Mouse (Mus musculus): ENCODE measurements around the gene Arf3. TPM values are rescaled to one million over a fixed set of nuclear protein-coding genes. Genes with fewer than 3 reads are reported as not detected.
"Not testable (repeated sequence)": the region's sequence is repeated elsewhere in the genome, so short reads cannot be mapped to it uniquely, and the experiment has no call there.

The Arf3 gene
- total RNA-seq (2021): 100 to 1,000 TPM; 767 to 776 TPM

DNA sequence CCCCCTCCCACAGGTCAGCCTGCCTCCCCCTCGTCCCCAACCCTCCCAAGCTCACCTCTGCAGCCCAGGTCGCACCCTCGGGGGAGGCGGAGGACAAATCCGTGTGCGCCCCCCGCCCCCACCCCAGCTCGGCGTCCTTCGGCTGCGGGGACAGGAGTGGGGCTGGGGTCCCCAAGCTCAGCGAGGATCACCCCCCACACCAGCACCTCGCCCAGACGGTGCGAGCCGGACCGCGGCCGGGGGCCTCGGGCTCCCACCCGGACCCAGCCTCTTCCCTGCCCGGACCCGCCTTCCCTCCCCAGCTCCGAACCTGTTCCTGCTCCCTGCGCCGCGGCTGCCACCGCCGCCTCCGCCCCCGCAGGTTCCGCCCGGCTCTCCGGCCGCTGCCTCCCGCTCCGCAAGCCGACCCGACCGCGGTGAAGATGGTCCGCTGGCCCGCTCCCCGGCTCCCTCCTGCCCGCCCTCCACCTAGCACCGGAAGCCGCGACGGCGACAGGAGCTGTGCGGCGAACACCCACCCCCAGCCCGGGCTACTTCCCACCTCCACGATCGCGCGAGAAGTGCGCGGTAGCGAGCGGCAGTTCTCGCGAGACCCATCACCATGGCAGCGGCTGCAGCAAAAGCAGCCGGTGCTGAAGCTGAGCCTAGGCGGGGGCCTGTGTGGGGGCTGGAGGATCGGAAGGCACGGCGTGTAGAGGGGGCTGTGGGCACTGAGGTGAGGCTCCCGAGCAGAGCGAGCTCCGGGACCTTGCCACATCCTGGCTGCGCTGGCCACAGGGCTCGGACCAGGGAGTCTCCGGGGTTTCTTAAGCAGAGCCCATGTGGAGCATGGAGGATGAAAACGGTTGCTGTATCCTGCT, at the start of gene Arf3:
TSS of gene Arf3 (minus strand) at position 545 of the 860 bp plus-strand sequence.
- DNase-seq (ENCODE audit: low spot score in 2 of 2): peak; percentile 98
- intact Hi-C loops (cut with DNase I): loop anchor here (2.0 kb wide), 1 partner anchor 26 kb away; the partner anchor contains the start of gene Wnt1

DNA sequence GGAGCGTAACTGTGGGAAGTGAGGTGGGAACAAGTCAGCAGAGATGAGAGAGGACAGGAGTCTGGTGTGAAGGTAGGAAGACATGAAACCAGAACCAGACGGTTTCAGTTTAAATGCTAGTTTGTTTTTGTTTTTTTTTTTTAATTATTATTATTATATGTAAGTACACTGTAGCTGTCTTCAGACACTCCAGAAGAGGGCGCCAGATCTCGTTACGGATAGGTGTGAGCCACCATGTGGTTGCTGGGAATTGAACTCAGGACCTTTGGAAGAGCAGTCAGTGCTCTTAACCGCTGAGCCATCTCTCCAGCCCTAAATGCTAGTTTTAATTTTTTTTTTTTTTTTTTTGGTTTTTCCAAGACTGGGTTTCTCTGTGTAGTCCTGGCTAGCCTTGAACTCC, 47.2 kb upstream of the Arf3 start:
- intact Hi-C loops (cut with DNase I); DNase-seq (ENCODE audit: low spot score in 2 of 2): not testable (repeated sequence)

DNA sequence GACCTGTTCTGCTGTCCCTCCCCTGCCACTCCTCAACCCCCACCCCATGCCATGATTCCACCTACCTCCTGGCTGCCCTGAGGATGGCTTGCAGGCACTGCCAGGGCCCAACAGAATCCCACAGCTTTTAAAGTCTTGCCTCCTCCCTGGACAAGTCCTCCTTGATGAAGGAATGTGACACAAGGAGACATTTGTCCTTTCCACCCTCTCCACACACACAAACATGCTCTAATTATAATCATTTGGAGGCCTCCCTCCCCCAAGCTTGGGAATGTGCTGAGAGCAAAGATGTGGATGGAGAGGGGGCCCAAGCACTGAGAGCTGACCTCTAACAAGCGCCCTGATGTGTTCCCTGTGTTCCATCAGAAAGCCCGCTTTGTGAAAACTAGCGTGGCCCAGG, 46.4 kb upstream of the Arf3 start, which contains the start of gene Ddn:
TSS of gene Ddn (minus strand) at position 101 of the 400 bp plus-strand sequence.
- DNase-seq (ENCODE audit: low spot score in 2 of 2): no peak
- intact Hi-C loops (cut with DNase I): loop anchor here (5.0 kb wide), 1 partner anchor 413 kb away; the partner anchor contains the start of gene Kcnh3

DNA sequence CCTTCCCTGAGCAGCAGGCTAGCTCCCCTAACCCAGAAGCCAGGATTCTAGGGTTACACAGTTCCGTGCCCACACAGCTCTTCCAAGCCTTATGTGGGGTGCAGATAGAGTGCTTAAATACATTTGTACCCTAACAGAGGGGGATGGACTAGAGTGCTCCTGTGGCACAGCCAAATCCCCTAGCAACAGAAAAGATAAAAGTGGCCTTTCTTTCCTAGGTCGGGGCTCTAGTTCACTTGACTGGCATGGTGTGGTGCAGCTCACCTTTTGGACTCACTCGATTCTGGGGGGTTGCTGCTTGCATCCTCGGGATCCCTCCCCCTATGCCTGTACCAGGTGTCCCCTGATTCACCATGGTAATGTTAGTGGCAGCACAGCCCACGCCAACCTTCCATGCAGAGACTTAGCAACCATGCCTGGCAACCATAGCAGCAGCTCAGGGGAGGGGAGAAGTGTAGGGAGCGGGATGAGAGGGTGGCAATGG, 45.7 kb upstream of the Arf3 start:
- intact Hi-C loops (cut with DNase I): loop anchor here (5.0 kb wide), 1 partner anchor 414 kb away; the partner anchor contains the start of gene Kcnh3
- peak; percentile 87 to 97 for DNase-seq (ENCODE audit: low spot score in 2 of 2)

DNA sequence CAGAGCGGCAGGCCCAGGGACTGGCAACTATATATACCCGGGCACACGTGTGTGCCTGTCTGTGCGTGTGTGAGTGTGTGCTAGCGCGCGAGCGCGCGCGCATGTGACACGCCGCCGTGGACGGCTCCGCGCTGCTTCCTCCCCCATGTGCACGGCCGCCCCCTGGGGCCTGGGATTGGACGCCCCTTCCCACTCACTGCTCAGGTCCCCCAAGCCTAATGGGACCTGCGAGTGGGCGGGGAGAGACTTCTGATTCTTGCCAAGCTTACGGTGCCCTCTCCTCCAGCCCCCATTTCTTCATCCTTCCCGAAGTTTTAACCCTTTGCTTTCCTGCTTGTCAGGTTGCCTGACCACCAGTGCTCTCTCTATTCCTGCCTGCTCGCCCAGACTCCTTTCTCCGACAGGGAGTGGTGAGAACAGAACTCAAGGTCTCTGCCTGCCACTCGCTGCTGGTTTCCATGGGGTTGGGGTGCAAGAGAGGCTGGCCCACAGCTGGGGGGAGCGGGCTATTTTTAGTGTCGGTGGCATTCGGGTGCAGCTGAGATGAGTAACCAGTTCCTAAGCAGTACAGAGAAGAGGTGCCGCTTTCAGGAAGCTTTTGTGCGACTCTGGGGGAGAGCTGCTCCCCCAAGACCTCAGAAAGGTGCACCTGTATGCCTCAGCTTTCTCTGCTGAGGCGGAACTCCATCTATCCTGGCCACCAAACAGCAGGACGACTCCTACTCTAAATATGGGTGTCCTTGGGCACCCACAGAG, 45.1 kb upstream of the Arf3 start:
- peak; percentile 86 to 90 for DNase-seq (ENCODE audit: low spot score in 2 of 2)
- intact Hi-C loops (cut with DNase I): loop anchor here (5.0 kb wide), 1 partner anchor 414 kb away; the partner anchor contains the start of gene Kcnh3

DNA sequence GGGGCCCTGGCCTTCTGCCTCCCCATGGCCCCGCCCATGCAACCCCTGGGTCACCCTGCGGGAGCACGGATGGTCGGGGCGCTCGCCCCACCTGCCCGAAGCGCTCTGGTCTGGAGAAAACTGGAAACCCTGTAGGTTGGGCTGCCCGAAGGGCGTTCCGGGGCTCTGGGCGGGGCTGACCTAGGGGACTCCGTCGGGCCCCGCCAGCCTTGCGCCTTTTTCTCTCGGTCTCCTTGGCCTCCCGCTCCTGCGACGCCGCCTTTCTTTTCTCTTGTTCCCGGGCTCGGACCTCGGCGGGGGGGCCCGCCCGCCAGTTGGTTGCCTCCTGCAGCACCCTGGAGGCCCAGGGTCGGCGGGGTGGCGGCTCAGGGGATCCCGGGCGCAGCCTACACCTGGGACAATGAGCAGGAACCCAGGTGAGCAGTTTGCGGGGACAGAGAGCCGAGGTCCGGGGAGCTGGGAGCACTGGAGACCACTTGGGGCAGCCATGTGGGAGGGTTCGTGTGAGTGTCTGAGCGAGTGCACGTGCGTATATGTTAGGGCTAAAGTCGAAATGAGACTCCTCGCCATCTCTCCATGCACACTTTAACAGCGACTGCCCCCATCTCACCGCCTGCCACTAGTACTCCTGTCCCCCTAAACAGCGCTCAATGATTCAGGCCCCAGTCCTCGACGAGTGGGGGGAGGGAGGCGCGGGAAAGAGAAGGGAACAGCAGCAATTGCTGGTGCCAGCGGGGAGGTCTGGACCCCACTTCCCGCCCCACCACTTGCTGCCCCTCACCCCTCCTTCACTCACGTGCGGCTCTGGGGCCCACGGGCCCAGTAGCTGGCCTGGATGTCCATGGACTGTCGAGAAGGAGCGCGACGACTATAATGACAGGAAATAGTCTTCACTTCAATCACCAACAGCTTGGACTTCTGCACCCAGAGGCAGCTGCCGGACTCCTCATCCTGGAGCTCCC, 44.1 kb upstream of the Arf3 start:
- peak in 1 of 2 experiments; percentile 45 for DNase-seq (ENCODE audit: low spot score in 2 of 2)
- intact Hi-C loops (cut with DNase I): loop anchor here (5.0 kb wide), 1 partner anchor 415 kb away; the partner anchor contains the start of gene Kcnh3

DNA sequence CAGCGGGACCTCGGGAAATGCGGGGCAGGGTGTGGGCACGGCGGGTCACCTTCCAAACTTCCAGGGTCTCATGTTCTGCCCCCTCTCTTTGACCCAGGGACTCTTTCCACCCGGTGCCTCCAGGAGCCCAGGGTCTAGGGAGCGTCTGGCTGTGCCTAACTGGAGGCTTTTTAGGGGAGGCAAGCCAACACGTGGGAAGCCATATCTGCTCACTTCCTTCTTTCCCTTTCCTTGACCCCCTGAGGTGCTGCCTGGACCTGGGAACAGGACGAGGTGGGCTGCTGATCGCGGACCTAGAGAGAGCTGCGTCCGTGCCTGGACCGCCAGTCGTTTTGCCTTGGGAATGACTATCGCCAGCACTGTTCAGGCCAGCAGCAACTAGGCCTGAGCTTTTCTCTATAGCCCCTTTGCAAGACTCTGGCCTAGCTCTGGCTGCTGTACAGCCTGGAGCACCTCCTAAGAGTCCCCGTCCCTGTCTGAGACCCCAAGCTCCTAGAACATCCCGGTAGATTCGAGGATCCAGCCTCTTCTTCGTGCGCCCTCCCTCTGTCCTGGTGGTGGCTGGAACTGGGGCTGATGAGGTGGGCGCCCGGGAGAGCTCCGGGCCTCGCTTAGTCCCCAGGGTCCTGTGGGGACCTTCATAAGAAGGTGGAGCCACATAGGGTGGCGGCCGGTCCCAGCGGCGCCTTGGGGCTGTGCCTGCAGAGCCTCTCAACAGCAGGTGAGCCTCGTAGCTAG, 43.2 kb upstream of the Arf3 start:
- DNase-seq (ENCODE audit: low spot score in 2 of 2): no peak
- intact Hi-C loops (cut with DNase I): loop anchor here (5.0 kb wide), 1 partner anchor 416 kb away; the partner anchor contains the start of gene Kcnh3

DNA sequence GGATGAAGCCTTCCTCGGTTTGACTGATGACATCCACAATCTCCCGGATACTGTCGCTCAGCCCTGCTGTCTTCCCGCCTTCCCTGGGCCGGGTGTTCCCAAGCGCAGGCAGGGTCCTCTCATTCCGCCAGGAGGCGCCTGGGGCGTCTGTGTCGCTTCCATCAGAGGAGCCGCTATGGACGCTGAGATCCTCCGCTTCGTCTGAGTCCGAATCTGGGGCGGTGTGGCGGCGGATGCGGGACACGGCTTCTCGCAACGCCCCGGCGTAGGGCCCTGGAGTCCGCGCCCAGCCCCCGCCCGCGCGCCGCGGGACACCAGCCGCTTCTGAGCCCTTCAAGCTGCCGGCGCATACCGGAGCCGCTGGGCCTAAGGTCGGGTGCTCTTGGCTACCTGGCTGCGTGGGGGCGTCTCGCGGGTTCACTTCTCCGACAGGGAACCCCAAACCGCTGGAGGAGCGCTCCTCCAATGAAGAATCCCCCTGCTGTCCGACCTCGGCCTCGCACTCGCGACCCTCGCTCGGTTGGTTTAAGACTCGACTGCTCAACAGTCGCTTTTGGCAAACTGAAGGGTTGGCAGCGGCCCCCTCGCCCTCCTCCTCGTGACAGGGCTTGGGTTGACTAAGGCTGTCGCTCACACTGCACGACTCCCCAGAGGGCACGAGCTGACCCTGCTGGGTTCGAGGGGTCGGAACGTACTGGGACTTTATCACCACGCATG, 42.5 kb upstream of the Arf3 start:
- DNase-seq (ENCODE audit: low spot score in 2 of 2): peak; percentile 79 to 85
- intact Hi-C loops (cut with DNase I): loop anchor here (1.0 to 5.0 kb wide), 2 partner anchors 25 to 417 kb away; partner anchors contain the start of gene Kcnh3

DNA sequence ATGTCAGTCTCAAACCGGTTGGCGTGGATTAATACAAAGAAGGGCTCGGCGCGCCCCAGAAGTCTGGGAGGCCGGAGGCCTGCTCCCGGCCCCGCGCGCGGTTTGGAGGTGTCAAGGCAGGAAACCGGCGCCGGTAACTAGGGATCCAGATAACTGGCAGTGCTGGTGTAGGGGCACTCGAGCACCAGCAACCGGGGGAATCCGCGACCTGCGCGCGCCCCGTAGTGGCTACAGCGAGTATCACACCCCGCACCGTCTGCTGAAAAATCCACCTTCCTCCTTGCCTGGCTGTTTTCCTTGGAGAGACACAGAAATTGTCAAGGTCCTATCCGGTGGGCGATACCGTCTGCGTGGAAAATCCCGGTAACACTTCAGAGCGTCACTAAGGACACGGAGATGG, 41.0 kb upstream of the Arf3 start:
- peak; percentile 90 to 95 for DNase-seq (ENCODE audit: low spot score in 2 of 2)

DNA sequence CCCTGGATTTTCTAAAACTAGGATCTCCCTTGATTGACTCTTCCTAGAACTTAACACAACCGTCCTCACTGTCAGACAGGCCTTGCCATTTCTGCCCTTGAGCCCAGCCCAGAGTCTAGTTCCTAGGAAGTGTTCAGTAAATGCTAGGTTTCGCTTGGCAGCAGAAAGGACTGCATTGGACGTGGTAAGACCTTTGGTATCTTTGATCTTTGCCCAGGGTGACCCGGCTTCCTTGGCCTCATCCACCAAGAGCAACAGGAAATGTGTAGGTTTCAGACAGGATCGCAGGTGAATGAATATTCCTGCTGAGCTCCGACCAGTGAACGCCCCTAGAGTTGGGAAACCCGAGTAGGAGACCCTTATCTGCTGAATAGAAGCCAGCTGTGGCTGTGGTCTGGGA, 39.9 kb upstream of the Arf3 start:
- no peak for DNase-seq (ENCODE audit: low spot score in 2 of 2)
- intact Hi-C loops (cut with DNase I): loop anchor here (5.0 kb wide), 1 partner anchor 141 kb away; the partner anchor contains the start of gene Ddx23

More for the DNA sequence above, 41.0 kb upstream of the Arf3 start:
- intact Hi-C loops (cut with DNase I): loop anchor here (5.0 kb wide), 1 partner anchor 142 kb away; the partner anchor contains the start of gene Ddx23

DNA sequence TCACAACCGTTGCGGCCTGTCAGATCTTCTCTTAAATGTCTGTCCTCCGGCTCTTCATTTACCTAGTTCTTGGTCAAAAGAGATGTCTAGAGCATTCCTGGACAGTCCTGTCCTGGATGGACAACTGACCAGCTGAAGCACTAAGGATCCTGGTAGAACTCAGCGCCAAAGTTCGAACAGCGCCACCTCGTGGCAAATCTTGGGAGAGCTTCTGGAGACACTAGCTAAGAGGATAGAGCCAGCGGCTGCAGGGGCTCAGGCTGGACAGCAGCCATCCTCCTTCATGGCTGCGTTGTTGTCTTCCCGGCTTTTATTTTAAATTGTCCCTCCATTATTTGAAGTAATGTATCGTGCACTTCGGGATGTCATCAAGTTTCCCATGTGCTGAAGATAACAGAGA, 36.4 kb upstream of the Arf3 start:
- intact Hi-C loops (cut with DNase I): loop anchor here (10.0 kb wide), 1 partner anchor 225 kb away; the partner anchor contains the start of genes 4930415O20Rik and Ccnt1
- peak; percentile 74 to 77 for DNase-seq (ENCODE audit: low spot score in 2 of 2)

DNA sequence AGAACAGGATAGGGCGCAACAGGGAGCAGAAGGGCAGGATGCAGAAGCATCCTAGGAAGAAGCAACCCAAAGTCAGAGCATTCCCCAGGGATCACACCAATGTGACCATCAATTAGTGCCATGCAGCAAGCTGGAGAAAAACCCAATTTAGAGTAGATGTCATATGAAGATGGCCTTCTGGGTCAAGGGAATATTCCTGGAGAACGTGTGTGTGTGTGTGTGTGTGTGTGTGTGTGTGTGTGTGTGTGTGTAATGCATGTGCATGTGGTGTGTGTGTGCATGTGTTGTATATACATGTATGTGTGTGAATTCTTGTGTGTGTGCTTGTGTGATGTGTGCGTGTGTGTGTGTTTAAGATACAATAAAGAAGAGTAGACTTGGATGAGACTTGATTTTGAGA, 35.9 kb upstream of the Arf3 start:
- DNase-seq (ENCODE audit: low spot score in 2 of 2): no peak
- intact Hi-C loops (cut with DNase I): loop anchor here (10.0 kb wide), 1 partner anchor 224 kb away; the partner anchor contains the start of genes 4930415O20Rik and Ccnt1

DNA sequence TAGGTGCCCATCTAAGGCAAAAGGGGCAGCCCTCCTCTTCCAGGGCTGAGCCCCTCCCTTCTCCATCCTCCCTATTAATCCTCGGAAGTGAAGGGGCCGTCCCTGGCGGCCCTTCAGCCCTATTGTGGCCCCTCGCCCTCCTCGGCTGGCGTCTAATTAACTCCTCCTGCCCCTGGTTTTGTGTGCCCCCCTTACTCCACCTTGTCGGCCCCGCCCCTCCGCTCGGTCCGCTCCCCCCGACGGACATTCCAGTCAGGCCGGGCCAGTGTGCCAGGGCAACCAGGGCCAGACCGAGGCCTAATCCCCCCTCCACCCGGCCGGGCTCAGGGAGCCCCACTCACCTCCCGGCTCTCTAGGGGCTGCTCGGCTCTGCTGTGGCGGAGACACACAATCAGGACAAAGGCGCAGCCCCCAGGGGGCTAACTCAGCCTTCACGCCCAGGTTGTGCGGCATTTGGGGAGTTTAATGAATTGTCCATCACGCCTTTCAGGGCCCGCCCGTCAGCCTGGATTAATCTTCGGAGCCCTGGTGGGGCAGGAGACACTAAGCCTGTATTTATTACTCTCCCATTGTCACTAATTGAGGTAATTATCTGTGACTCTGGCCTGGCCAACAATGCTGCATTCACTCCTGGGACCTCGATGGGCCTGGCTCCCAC, 35.0 kb upstream of the Arf3 start:
- no peak for DNase-seq (ENCODE audit: low spot score in 2 of 2)
- intact Hi-C loops (cut with DNase I): loop anchor here (10.0 kb wide), 1 partner anchor 223 kb away; the partner anchor contains the start of genes 4930415O20Rik and Ccnt1

DNA sequence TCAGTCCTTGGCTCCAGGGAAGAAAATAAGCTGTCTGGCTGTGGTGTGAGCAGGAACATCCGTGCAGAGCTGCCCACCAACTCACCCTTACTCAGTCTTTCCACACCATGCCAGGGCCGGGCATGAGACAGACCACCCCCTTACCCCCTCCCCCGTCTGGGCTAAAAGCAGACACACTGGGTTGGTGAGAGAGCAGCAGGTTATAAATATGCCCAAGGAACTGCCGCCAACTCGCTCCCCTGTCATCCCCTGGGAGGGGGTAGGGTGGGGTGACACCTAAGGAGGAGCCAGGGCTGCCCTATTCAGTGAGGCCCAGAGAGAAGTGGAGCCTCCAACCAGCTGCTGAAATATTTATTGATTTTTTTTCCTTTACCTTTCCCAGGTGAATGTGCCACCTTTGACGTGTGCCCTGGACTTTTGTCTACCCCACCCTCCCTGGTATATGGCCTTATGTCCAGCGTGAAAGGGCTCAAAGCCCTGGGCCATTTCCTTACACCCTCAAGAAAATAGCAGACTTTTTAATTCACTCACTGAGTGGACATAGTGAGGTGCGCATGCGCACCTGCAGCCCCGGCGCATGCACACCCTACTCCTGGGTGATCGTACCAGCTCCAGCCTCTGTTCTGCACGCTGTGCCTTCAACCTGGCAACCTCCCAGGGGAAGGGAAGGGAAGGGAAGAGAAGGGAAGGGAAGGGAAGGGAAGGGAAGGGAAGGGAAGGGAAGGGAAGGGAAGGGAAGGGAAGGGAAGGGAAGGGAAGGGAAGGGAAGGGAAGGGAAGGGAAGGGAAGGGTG, 34.0 kb upstream of the Arf3 start:
- intact Hi-C loops (cut with DNase I): loop anchor here (10.0 kb wide), 1 partner anchor 222 kb away; the partner anchor contains the start of genes 4930415O20Rik and Ccnt1
- DNase-seq (ENCODE audit: low spot score in 2 of 2): peak in 1 of 2 experiments; percentile 59

DNA sequence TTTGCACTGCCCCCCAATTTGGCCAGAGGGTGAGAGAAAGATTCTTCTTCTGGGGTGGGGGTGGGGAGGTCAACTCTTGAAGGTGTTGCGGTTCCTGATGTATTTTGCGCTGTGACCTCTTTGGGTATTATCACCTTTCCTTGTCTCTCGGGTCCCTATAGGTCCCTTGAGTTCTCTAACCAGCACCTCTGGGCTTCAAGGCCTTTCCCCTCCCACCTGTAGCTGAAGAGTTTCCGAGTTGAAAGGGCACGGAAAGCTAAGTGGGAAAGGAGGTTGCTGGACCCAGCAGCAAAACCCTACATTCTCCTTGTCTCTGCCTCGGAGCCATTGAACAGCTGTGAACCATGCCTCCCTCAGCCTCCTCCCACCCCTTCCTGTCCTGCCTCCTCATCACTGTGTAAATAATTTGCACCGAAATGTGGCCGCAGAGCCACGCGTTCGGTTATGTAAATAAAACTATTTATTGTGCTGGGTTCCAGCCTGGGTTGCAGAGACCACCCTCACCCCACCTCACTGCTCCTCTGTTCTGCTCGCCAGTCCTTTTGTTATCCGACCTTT, 30.2 kb upstream of the Arf3 start:
- intact Hi-C loops (cut with DNase I): loop anchor here (10.0 kb wide), 1 partner anchor 218 kb away; the partner anchor contains the start of genes 4930415O20Rik and Ccnt1
- no peak for DNase-seq (ENCODE audit: low spot score in 2 of 2)
